Mouse (Mus musculus): Measurements from ENCODE around the gene Glyr1. TPM values are rescaled to one million over a fixed set of nuclear protein-coding genes. Genes with fewer than 3 reads are reported as not detected.
A peak's percentile ranks its signal among the peaks of the same experiment; 100 is the strongest.

Gene Glyr1
- polyA plus RNA-seq, 2 experiments, result 21.7 to 26.4 TPM

GRCm38 (mm10) chr16:5035591-5035990, 14.1 kb downstream of the Glyr1 start:
- no peaks in the 10 kb centered on the region for H3K4me1 ChIP-seq (replicated peaks; ENCODE audit: control insufficient read depth in 2 of 2, insufficient read depth in 2 of 2, low read length in 1 of 2)
- no peak overlapping the region for H3K4me2 ChIP-seq (ENCODE audit: low read depth)
- H3K36me3 ChIP-seq (replicated peaks; ENCODE audit: control insufficient read depth, insufficient read depth, low read depth), result peaks cover 91% of the 10 kb centered on the region
- ATAC-seq (ENCODE audit: insufficient read depth) (no peak), DNase-seq (ENCODE audit: low read depth in 3 of 3, low spot score in 3 of 3) (no peak)
- H3K9ac ChIP-seq (replicated peaks), result no peak overlapping the region
- WGBS (ENCODE audit: insufficient replicate concordance), result 93% methylated on average over 3 of the region's 3 CpGs
- no peaks in the 10 kb centered on the region for H3K27me3 ChIP-seq (ENCODE audit: control insufficient read depth, insufficient read depth, low read length)
- no peak overlapping the region for H3K27ac ChIP-seq
- no peaks in the 10 kb centered on the region for H3K9me3 ChIP-seq (ENCODE audit: control insufficient read depth, low read length)
- no peak for TF ChIP-seq EP300 (IDR thresholded peaks at IDR 0.05; ENCODE audit: low read depth)
- TF ChIP-seq CTCF (IDR thresholded peaks at IDR 0.05; ENCODE audit: low read depth), result no peak
- H3K4me3 ChIP-seq (ENCODE audit: insufficient read depth in 1 of 2, low read depth in 2 of 2, low read length in 2 of 2), result no peak overlapping the region

- Histone ChIP-seq H3K4me3 (ENCODE audit: insufficient read depth in 1 of 2, low read depth in 2 of 2, low read length in 2 of 2) (no peak overlapping the region), H3K27me3 (ENCODE audit: control insufficient read depth, insufficient read depth, low read length) (no peaks in the 10 kb centered on the region), H3K27ac (no peak overlapping the region), H3K36me3 (replicated peaks; ENCODE audit: control insufficient read depth, insufficient read depth, low read depth) (peaks cover 91% of the 10 kb centered on the region), H3K9ac (replicated peaks) (no peak overlapping the region), H3K9me3 (ENCODE audit: control insufficient read depth, low read length) (no peaks in the 10 kb centered on the region), H3K4me1 (replicated peaks; ENCODE audit: control insufficient read depth in 2 of 2, insufficient read depth in 2 of 2, low read length in 1 of 2) (no peaks in the 10 kb centered on the region), H3K4me2 (ENCODE audit: low read depth) (no peak overlapping the region)
- no peak for DNase-seq (ENCODE audit: low read depth in 3 of 3, low spot score in 3 of 3)
- 0 out of 2 replicates have a peak, but pooled peaks have one; percentile 26 for ATAC-seq (ENCODE audit: insufficient read depth)
- 46% methylated on average over 2 of the region's 2 CpGs for WGBS (ENCODE audit: insufficient replicate concordance)
- TF ChIP-seq CTCF (IDR thresholded peaks at IDR 0.05; ENCODE audit: low read depth) (no peak), EP300 (IDR thresholded peaks at IDR 0.05; ENCODE audit: low read depth) (no peak)
Observed at GRCm38 (mm10) chr16:5029847-5030246, 19.8 kb downstream of the Glyr1 start.

GRCm38 (mm10) chr16:5024021-5024420, 25.6 kb downstream of the Glyr1 start:
- DNase-seq (ENCODE audit: low read depth in 3 of 3, low spot score in 3 of 3) (no peak), ATAC-seq (ENCODE audit: insufficient read depth) (no peak)
- no peak overlapping the region for H3K4me2 ChIP-seq (ENCODE audit: low read depth)
- no peaks in the 10 kb centered on the region for H3K4me1 ChIP-seq (replicated peaks; ENCODE audit: control insufficient read depth in 2 of 2, insufficient read depth in 2 of 2, low read length in 1 of 2)
- peaks cover 81% of the 10 kb centered on the region for H3K36me3 ChIP-seq (replicated peaks; ENCODE audit: control insufficient read depth, insufficient read depth, low read depth)
- no peak overlapping the region for H3K27ac ChIP-seq
- H3K4me3 ChIP-seq (ENCODE audit: insufficient read depth in 1 of 2, low read depth in 2 of 2, low read length in 2 of 2), result no peak overlapping the region
- no peaks in the 10 kb centered on the region for H3K9me3 ChIP-seq (ENCODE audit: control insufficient read depth, low read length)
- 77% methylated on average over 3 of the region's 3 CpGs for WGBS (ENCODE audit: insufficient replicate concordance)
- H3K9ac ChIP-seq (replicated peaks), result no peak overlapping the region
- TF ChIP-seq EP300 (IDR thresholded peaks at IDR 0.05; ENCODE audit: low read depth) (no peak), CTCF (IDR thresholded peaks at IDR 0.05; ENCODE audit: low read depth) (no peak)
- H3K27me3 ChIP-seq (ENCODE audit: control insufficient read depth, insufficient read depth, low read length), result no peaks in the 10 kb centered on the region

- DNase-seq (ENCODE audit: low read depth in 3 of 3, low spot score in 3 of 3) (no peak), ATAC-seq (ENCODE audit: insufficient read depth) (no peak)
- Histone ChIP-seq H3K9me3 (ENCODE audit: control insufficient read depth, low read length) (no peaks in the 10 kb centered on the region), H3K4me3 (ENCODE audit: insufficient read depth in 1 of 2, low read depth in 2 of 2, low read length in 2 of 2) (no peak overlapping the region), H3K27ac (no peak overlapping the region), H3K4me1 (replicated peaks; ENCODE audit: control insufficient read depth in 2 of 2, insufficient read depth in 2 of 2, low read length in 1 of 2) (peaks cover 7 to 20% of the 10 kb centered on the region in 2 experiments; a peak in 3 of 4 replicates), H3K4me2 (ENCODE audit: low read depth) (no peak overlapping the region), H3K36me3 (replicated peaks; ENCODE audit: control insufficient read depth, insufficient read depth, low read depth) (peaks cover 48% of the 10 kb centered on the region), H3K27me3 (ENCODE audit: control insufficient read depth, insufficient read depth, low read length) (no peaks in the 10 kb centered on the region), H3K9ac (replicated peaks) (no peak overlapping the region)
- TF ChIP-seq EP300 (IDR thresholded peaks at IDR 0.05; ENCODE audit: low read depth), result no peak
- TF ChIP-seq CTCF (IDR thresholded peaks at IDR 0.05; ENCODE audit: low read depth), result no peak
- WGBS (ENCODE audit: insufficient replicate concordance), result 86% methylated on average over 4 of the region's 4 CpGs
Observed at GRCm38 (mm10) chr16:5014578-5014977, 35.1 kb downstream of the Glyr1 start.

- Histone ChIP-seq H3K9me3 (ENCODE audit: control insufficient read depth, low read length) (no peaks in the 10 kb centered on the region), H3K4me1 (replicated peaks; ENCODE audit: control insufficient read depth in 2 of 2, insufficient read depth in 2 of 2, low read length in 1 of 2) (peaks cover 7 to 22% of the 10 kb centered on the region in 2 experiments; a peak in 3 of 4 replicates), H3K27ac (no peak within 1 kb of the TSS), H3K27me3 (ENCODE audit: control insufficient read depth, insufficient read depth, low read length) (no peaks in the 10 kb centered on the region), H3K36me3 (replicated peaks; ENCODE audit: control insufficient read depth, insufficient read depth, low read depth) (peaks cover 35% of the 10 kb centered on the region), H3K4me2 (ENCODE audit: low read depth) (peak within 1 kb of the TSS; percentile 62), H3K9ac (replicated peaks) (peak within 1 kb of the TSS; percentile 4), H3K4me3 (ENCODE audit: insufficient read depth in 1 of 2, low read depth in 2 of 2, low read length in 2 of 2) (peak within 1 kb of the TSS; percentile 60 to 62)
- DNase-seq (ENCODE audit: low read depth in 3 of 3, low spot score in 3 of 3), result peak; percentile 97
- TF ChIP-seq EP300 (IDR thresholded peaks at IDR 0.05; ENCODE audit: low read depth) (no peak), CTCF (IDR thresholded peaks at IDR 0.05; ENCODE audit: low read depth) (peak; percentile 29; the same call in 1 of the 2 replicates)
- ATAC-seq (ENCODE audit: insufficient read depth), result peak; percentile 91
- WGBS (ENCODE audit: insufficient replicate concordance), result under 1% methylated on average over 63 of the region's 63 CpGs
Observed at GRCm38 (mm10) chr16:5013054-5013838, 36.4 kb downstream of the Glyr1 start, which contains the start of gene Rogdi. Gene Rogdi, minus strand, starts transcription at chr16:5013553.
